Mouse (Mus musculus) leukemia stem cell, adult 10-12 weeks (primary cell): Measurements from ENCODE around the gene Pgap2. TPM values are rescaled to one million over a fixed set of nuclear protein-coding genes. Genes with fewer than 3 reads are reported as not detected.

Source experiments
- polyA plus RNA-seq: library from polyadenylated mRNA; stranded (reverse); fragments of >175 nt; gene quantifications from 2 replicates; pipeline ENCODE4 v1.2.3, GENCODE M21; 2012; ENCODE audit warnings: low replicate concordance

The Pgap2 gene
- polyA plus RNA-seq, result 11.2 and 17.2 TPM in 2 replicates

GRCm38 (mm10) chr7:102209756-102210721 is at the start of gene Pgap2, which contains the start of gene Nup98:
Gene Pgap2 (plus strand): TSS chr7:102210208.
Gene Nup98 (minus strand): TSS chr7:102210176.

GRCm38 (mm10) chr7:102255954-102256353 is 45.9 kb downstream of the Pgap2 start, which contains the start of gene Rhog:
Gene Rhog (minus strand): TSS chr7:102256054.

GRCm38 (mm10) chr7:102267601-102268394 is 57.8 kb downstream of the Pgap2 start, which contains the start of gene Stim1:
Gene Stim1 (plus strand): TSS chr7:102267806.

Other genes starting within 250 kb of the Pgap2 start
- gene Il18bp, start 191.5 kb upstream of the Pgap2 start, polyA plus RNA-seq, result 5.3 and 23.4 TPM in 2 replicates
- 0.57 and 3.2 TPM in 2 replicates for gene Rnf121, start 144.7 kb upstream of the Pgap2 start, polyA plus RNA-seq
- gene Xndc1, start 144.7 kb upstream of the Pgap2 start, polyA plus RNA-seq, result 13.5 and 17.2 TPM in 2 replicates
- gene Xntrpc, start 144.5 kb upstream of the Pgap2 start, polyA plus RNA-seq, result 0.64 TPM in 1 of 2 replicates, not detected in the other
- 0.15 and 4.1 TPM in 2 replicates for gene Trpc2, start 127.1 kb upstream of the Pgap2 start, polyA plus RNA-seq
- not detected in 2 replicates for gene Art1, start 108.5 kb upstream of the Pgap2 start, polyA plus RNA-seq
- not detected in 2 replicates for gene Art5, start 100.7 kb upstream of the Pgap2 start, polyA plus RNA-seq
- gene Chrna10, start 93.4 kb upstream of the Pgap2 start, polyA plus RNA-seq, result not detected in 2 replicates
- gene Nup98, start within 50 bp of the Pgap2 start, polyA plus RNA-seq, result 2.6 and 5.6 TPM in 2 replicates
- 60.1 and 267 TPM in 2 replicates for gene Rhog, start 45.8 kb downstream of the Pgap2 start, polyA plus RNA-seq
- gene Stim1, start 57.6 kb downstream of the Pgap2 start, polyA plus RNA-seq, result 40.4 and 40.7 TPM in 2 replicates
- 19.3 and 87.3 TPM in 2 replicates for gene Rrm1, start 231.5 kb downstream of the Pgap2 start, polyA plus RNA-seq